Mouse (Mus musculus) lung, adult 2 months (tissue): ENCODE data around the gene Zfhx3. TPM values are rescaled to one million over a fixed set of nuclear protein-coding genes. Genes with fewer than 3 reads are reported as not detected.

ENCODE experiments used
- DNase-seq: peaks from one replicate; pipeline ENCODE4 v3.0.0; 2022
- H3K4me1 ChIP-seq: fragments of 200-500 bp; 2 replicates; pipeline ENCODE4 v1.6.1; 2011; ENCODE audit warnings: low read length; ENCODE audit not compliant: control insufficient read depth, insufficient read depth
- H3K4me3 ChIP-seq: fragments of 200-500 bp; replicated peaks from 2 replicates; pipeline ENCODE3; 2011; ENCODE audit warnings: low read depth, mild to moderate bottlenecking, control low read depth, low read length; ENCODE audit errors: extremely low read depth
- CTCF ChIP-seq: fragments of 200-500 bp; IDR thresholded peaks from 2 replicates; pipeline ENCODE4 v1.5.1; 2011; ENCODE audit warnings: mild to moderate bottlenecking, low read length, control low read depth; ENCODE audit not compliant: insufficient read depth
- POLR2A ChIP-seq: fragments of 200-500 bp; IDR thresholded peaks from 2 replicates; pipeline ENCODE4 v1.6.1; 2011; ENCODE audit warnings: low read depth, mild to moderate bottlenecking, control low read depth, low read length, borderline replicate concordance; ENCODE audit errors: extremely low read depth
- whole genome bisulfite sequencing: fragments of 180-500 bp; shearing (Covaris S2); methylation state at CpG from one replicate; pipeline ENCODE4 v1.1.7; 2018; 5-methylcytosine and 5-hydroxymethylcytosine counted together
- polyA plus RNA-seq: library from polyadenylated mRNA; depleted of rRNA; stranded (reverse); fragments of >200 nt; gene quantifications from 2 replicates; pipeline ENCODE4 v1.2.3, GENCODE M21; 2012

Gene Zfhx3
- polyA plus RNA-seq, 1 experiment = 8.0 TPM

GRCm38 (mm10) chr8:108246035-108246933 lies 303.8 kb downstream of the Zfhx3 start:
- H3K4me3 ChIP-seq = no peak overlapping the region
- DNase-seq = no peak
- no peaks in the 10 kb centered on the region for H3K4me1 ChIP-seq
- TF ChIP-seq CTCF (no peak), POLR2A (no peak)
- 44% methylated on average over 22 of the region's 22 CpGs for WGBS

- Histone ChIP-seq H3K4me1 (no peaks in the 10 kb centered on the region), H3K4me3 (no peak overlapping the region)
- no peak for DNase-seq
- WGBS = 66% methylated on average over 7 of the region's 7 CpGs
- TF ChIP-seq POLR2A (no peak), CTCF (no peak)
Measured at GRCm38 (mm10) chr8:108246934-108247417, 304.5 kb downstream of the Zfhx3 start.

- Histone ChIP-seq H3K4me3 (no peak overlapping the region), H3K4me1 (no peaks in the 10 kb centered on the region)
- no peak for DNase-seq
- 61% methylated on average over 11 of the region's 11 CpGs for WGBS
- TF ChIP-seq CTCF (no peak), POLR2A (no peak)
Measured at GRCm38 (mm10) chr8:108264593-108265160, 322.2 kb downstream of the Zfhx3 start.

GRCm38 (mm10) chr8:108277960-108278359 lies 335.5 kb downstream of the Zfhx3 start:
- Histone ChIP-seq H3K4me1 (no peaks in the 10 kb centered on the region), H3K4me3 (no peak overlapping the region)
- 61% methylated on average over 2 of the region's 2 CpGs for WGBS
- TF ChIP-seq POLR2A (no peak), CTCF (no peak)
- DNase-seq = no peak

DNA sequence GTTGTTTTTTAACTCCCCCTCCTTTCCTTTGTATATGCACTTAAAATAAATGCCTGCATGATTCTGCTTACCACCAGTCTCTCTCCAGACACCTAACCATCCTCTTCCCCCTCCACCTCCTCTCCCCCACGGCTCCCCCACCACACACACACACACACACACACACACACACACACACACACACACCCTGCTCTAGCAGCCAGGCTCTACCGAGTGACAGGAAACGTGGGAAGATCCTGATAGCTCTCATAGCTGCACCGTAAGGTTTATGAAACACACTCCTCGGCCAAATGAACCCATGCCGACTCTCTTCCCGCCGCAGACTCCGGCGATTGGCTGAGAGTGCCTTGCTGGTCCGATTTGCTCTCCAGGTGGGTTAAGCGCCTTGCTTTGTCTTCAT lies 339.5 kb downstream of the Zfhx3 start:
- H3K4me1 ChIP-seq = no peaks in the 10 kb centered on the region
- TF ChIP-seq POLR2A = no peak
- TF ChIP-seq CTCF = no peak
- 30% methylated on average over 12 of the region's 12 CpGs for WGBS
- no peak for DNase-seq
- H3K4me3 ChIP-seq = no peak overlapping the region

DNA sequence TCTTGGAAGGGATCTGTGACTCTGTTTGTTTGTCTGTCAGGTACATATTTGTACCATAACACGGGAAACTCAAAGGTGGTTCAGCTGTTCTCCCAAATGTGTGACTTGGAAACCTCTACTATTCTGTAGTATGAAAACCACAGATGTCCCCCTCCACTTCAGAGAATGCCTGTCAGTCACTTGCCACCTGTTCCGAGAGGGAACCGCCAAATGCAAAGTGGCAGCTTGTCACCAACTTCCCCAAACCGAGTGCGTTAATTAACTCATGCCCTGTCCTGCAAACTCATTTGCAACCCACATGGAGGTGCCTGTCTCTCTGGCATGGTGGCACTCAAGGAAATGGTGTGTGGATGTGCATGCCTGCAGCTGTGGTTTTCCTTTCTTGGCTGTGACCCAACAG lies 343.7 kb downstream of the Zfhx3 start:
- no peak for TF ChIP-seq POLR2A
- no peak for TF ChIP-seq CTCF
- 60% methylated on average over 5 of the region's 5 CpGs for WGBS
- Histone ChIP-seq H3K4me1 (no peaks in the 10 kb centered on the region), H3K4me3 (no peak overlapping the region)
- no peak for DNase-seq

DNA sequence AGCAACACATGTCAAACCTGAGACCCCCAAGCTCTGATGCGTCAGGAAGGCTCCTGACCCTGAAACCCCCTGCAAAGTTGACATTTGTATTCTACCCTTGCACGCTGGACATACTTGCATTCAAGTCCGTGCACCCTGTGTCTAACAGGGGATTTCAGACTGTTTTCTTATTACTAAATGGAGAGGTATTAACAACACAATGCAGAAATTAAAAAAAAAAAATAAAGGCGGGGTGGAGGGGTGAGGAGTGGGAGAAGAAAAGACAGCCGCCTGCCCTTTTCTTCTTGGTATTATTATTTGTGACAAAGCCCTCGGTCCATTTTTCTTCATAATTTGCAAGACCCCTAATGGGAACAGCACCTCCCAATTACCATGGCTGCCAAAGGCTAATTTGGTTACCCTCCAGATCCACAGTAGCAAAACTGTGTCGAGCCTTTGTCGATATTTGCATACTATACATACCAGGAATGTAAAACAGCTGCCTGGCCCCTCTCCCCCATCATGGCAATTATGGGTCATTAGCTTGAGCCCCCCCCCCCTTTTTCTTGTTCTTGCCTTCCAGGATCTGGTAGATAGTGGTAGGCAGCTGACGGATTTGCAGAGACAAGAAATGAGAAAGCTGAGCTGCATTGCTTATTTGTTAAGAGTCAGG lies 358.6 kb downstream of the Zfhx3 start:
- no peaks in the 10 kb centered on the region for H3K4me1 ChIP-seq
- 77% methylated on average over 9 of the region's 9 CpGs for WGBS
- DNase-seq = no peak
- TF ChIP-seq CTCF (no peak), POLR2A (no peak)
- H3K4me3 ChIP-seq = no peak overlapping the region

GRCm38 (mm10) chr8:108301654-108302053 lies 359.2 kb downstream of the Zfhx3 start:
- no peak for DNase-seq
- TF ChIP-seq POLR2A (no peak), CTCF (no peak)
- WGBS = 89% methylated on average over 12 of the region's 12 CpGs
- no peak overlapping the region for H3K4me3 ChIP-seq
- H3K4me1 ChIP-seq = no peaks in the 10 kb centered on the region

- TF ChIP-seq POLR2A = no peak
- no peak for TF ChIP-seq CTCF
- no peak overlapping the region for H3K4me3 ChIP-seq
- WGBS = 24% methylated on average over 3 of the region's 3 CpGs
- DNase-seq = no peak
- no peaks in the 10 kb centered on the region for H3K4me1 ChIP-seq
Measured at GRCm38 (mm10) chr8:108305368-108305767, 362.9 kb downstream of the Zfhx3 start.
